Mouse (Mus musculus): Measurements from ENCODE around the gene Tbc1d8. TPM values are rescaled to one million over a fixed set of nuclear protein-coding genes. Genes with fewer than 3 reads are reported as not detected.

The Tbc1d8 gene
- total and polyA plus RNA-seq, 2 experiments from 2014 or later = 7.8 to 17.4 TPM

- H3K27ac ChIP-seq = no peak overlapping the region
- no peak for TF ChIP-seq CTCF (IDR thresholded peaks at IDR 0.05; ENCODE audit: low read depth)
- no peaks in the 10 kb centered on the region for H3K27me3 ChIP-seq (ENCODE audit: insufficient read depth, low read length)
- 77% methylated on average over 5 of the region's 5 CpGs for WGBS
- no peaks in the 10 kb centered on the region for H3K9me3 ChIP-seq (ENCODE audit: low read length)
- ATAC-seq (no peak; the same call in 1 of the 2 replicates), DNase-seq (ENCODE audit: low spot score) (no peak)
- H3K4me2 ChIP-seq (ENCODE audit: low read depth, low read length) = no peak overlapping the region
- H3K4me1 ChIP-seq (ENCODE audit: insufficient read depth, low read length) = no peaks in the 10 kb centered on the region
- no peaks in the 10 kb centered on the region for H3K36me3 ChIP-seq (ENCODE audit: insufficient read depth, low read length)
- H3K9ac ChIP-seq (replicated peaks; ENCODE audit: low read length) = no peak overlapping the region
- H3K4me3 ChIP-seq (ENCODE audit: low read length) = no peak overlapping the region
Observed at GRCm38 (mm10) chr1:39456421-39456853, 22.1 kb downstream of the Tbc1d8 start.

- 81% methylated on average over 23 of the region's 23 CpGs for WGBS
- no peak overlapping the region for H3K9ac ChIP-seq (replicated peaks; ENCODE audit: low read length)
- ATAC-seq (no peak), DNase-seq (ENCODE audit: low spot score) (no peak)
- no peaks in the 10 kb centered on the region for H3K36me3 ChIP-seq (ENCODE audit: insufficient read depth, low read length)
- H3K9me3 ChIP-seq (ENCODE audit: low read length) = no peaks in the 10 kb centered on the region
- no peak overlapping the region for H3K27ac ChIP-seq
- H3K4me2 ChIP-seq (ENCODE audit: low read depth, low read length) = no peak overlapping the region
- no peak for TF ChIP-seq CTCF (IDR thresholded peaks at IDR 0.05; ENCODE audit: low read depth)
- no peaks in the 10 kb centered on the region for H3K4me1 ChIP-seq (ENCODE audit: insufficient read depth, low read length)
- no peak overlapping the region for H3K4me3 ChIP-seq (ENCODE audit: low read length)
- H3K27me3 ChIP-seq (ENCODE audit: insufficient read depth, low read length) = no peaks in the 10 kb centered on the region
Observed at GRCm38 (mm10) chr1:39455350-39456023, 23.1 kb downstream of the Tbc1d8 start.

GRCm38 (mm10) chr1:39454783-39455175, 23.8 kb downstream of the Tbc1d8 start:
- no peak overlapping the region for H3K27ac ChIP-seq
- no peaks in the 10 kb centered on the region for H3K4me1 ChIP-seq (ENCODE audit: insufficient read depth, low read length)
- no peak for TF ChIP-seq CTCF (IDR thresholded peaks at IDR 0.05; ENCODE audit: low read depth)
- WGBS = 54% methylated on average over 4 of the region's 4 CpGs
- no peak overlapping the region for H3K4me3 ChIP-seq (ENCODE audit: low read length)
- ATAC-seq (no peak), DNase-seq (ENCODE audit: low spot score) (no peak)
- H3K4me2 ChIP-seq (ENCODE audit: low read depth, low read length) = no peak overlapping the region
- H3K9me3 ChIP-seq (ENCODE audit: low read length) = no peaks in the 10 kb centered on the region
- H3K27me3 ChIP-seq (ENCODE audit: insufficient read depth, low read length) = no peaks in the 10 kb centered on the region
- H3K36me3 ChIP-seq (ENCODE audit: insufficient read depth, low read length) = no peaks in the 10 kb centered on the region
- H3K9ac ChIP-seq (replicated peaks; ENCODE audit: low read length) = no peak overlapping the region

GRCm38 (mm10) chr1:39454108-39454782, 24.3 kb downstream of the Tbc1d8 start:
- 89% methylated on average over 9 of the region's 9 CpGs for WGBS
- no peak for TF ChIP-seq CTCF (IDR thresholded peaks at IDR 0.05; ENCODE audit: low read depth)
- H3K4me3 ChIP-seq (ENCODE audit: low read length) = no peak overlapping the region
- H3K9me3 ChIP-seq (ENCODE audit: low read length) = no peaks in the 10 kb centered on the region
- no peaks in the 10 kb centered on the region for H3K36me3 ChIP-seq (ENCODE audit: insufficient read depth, low read length)
- H3K9ac ChIP-seq (replicated peaks; ENCODE audit: low read length) = no peak overlapping the region
- ATAC-seq (no peak), DNase-seq (ENCODE audit: low spot score) (no peak)
- no peak overlapping the region for H3K4me2 ChIP-seq (ENCODE audit: low read depth, low read length)
- no peak overlapping the region for H3K27ac ChIP-seq
- no peaks in the 10 kb centered on the region for H3K27me3 ChIP-seq (ENCODE audit: insufficient read depth, low read length)
- H3K4me1 ChIP-seq (ENCODE audit: insufficient read depth, low read length) = 0 out of 2 replicates have a peak, but pooled peaks cover 1% of the 10 kb centered on the region

- WGBS = 81% methylated on average over 4 of the region's 4 CpGs
Observed at GRCm38 (mm10) chr1:39452203-39452602, 26.4 kb downstream of the Tbc1d8 start.

GRCm38 (mm10) chr1:39450069-39450728, 28.4 kb downstream of the Tbc1d8 start:
- Histone ChIP-seq H3K4me3 (ENCODE audit: low read length) (no peak overlapping the region), H3K9me3 (ENCODE audit: low read length) (no peaks in the 10 kb centered on the region), H3K4me2 (ENCODE audit: low read depth, low read length) (no peak overlapping the region), H3K27ac (no peak overlapping the region), H3K27me3 (ENCODE audit: insufficient read depth, low read length) (no peaks in the 10 kb centered on the region), H3K4me1 (ENCODE audit: insufficient read depth, low read length) (peaks cover 13% of the 10 kb centered on the region), H3K9ac (replicated peaks; ENCODE audit: low read length) (no peak overlapping the region), H3K36me3 (ENCODE audit: insufficient read depth, low read length) (no peaks in the 10 kb centered on the region)
- ATAC-seq (no peak), DNase-seq (ENCODE audit: low spot score) (no peak)
- 61% methylated on average over 6 of the region's 6 CpGs for WGBS
- TF ChIP-seq CTCF (IDR thresholded peaks at IDR 0.05; ENCODE audit: low read depth) = no peak

More at GRCm38 (mm10) chr1:39452203-39452602, 26.4 kb downstream of the Tbc1d8 start:
- Histone ChIP-seq H3K4me2 (ENCODE audit: low read depth, low read length) (no peak overlapping the region), H3K27me3 (ENCODE audit: insufficient read depth, low read length) (no peaks in the 10 kb centered on the region), H3K9me3 (ENCODE audit: low read length) (no peaks in the 10 kb centered on the region), H3K36me3 (ENCODE audit: insufficient read depth, low read length) (no peaks in the 10 kb centered on the region), H3K4me3 (ENCODE audit: low read length) (no peak overlapping the region), H3K4me1 (ENCODE audit: insufficient read depth, low read length) (0 out of 2 replicates have a peak, but pooled peaks cover 3% of the 10 kb centered on the region), H3K9ac (replicated peaks; ENCODE audit: low read length) (no peak overlapping the region), H3K27ac (no peak overlapping the region)
- TF ChIP-seq CTCF (IDR thresholded peaks at IDR 0.05; ENCODE audit: low read depth) = no peak
- no peak for ATAC-seq
- no peak for DNase-seq (ENCODE audit: low spot score)

Data from hindbrain, postnatal 0 days (tissue).